Mouse (Mus musculus) thymus, adult 2 months (tissue): ENCODE measurements at regions not wholly inside any gene's neighbourhood (a gene's known extent, or its start where the extent isn't known, plus 50 kb on each side); places are given as distances from the start of the nearest gene placed in this dataset.

Experiments
- CTCF ChIP-seq: fragments of 200-500 bp; IDR thresholded peaks from 2 replicates; pipeline ENCODE4 v1.5.1; 2012; ENCODE audit warnings: mild to moderate bottlenecking, control low read depth, low read length, moderate library complexity, borderline replicate concordance; ENCODE audit not compliant: control insufficient read depth, poor library complexity, insufficient read depth; ENCODE audit errors: extremely low read depth
- POLR2A ChIP-seq: fragments of 200-500 bp; IDR thresholded peaks from 2 replicates; pipeline ENCODE4 v1.6.1; 2012; ENCODE audit warnings: mild to moderate bottlenecking, low read length, control low read depth, moderate library complexity; ENCODE audit not compliant: control insufficient read depth, poor library complexity, insufficient read depth; ENCODE audit errors: extremely low read depth

GRCm38 (mm10) chr2:12492369-12492768, 73.1 kb upstream of the Mindy3 start:
- TF ChIP-seq CTCF, result no peak
- TF ChIP-seq POLR2A, result no peak
